Mouse (Mus musculus) liver, embryonic 14.5 days (tissue): Measurements from ENCODE around the gene Ddx24. TPM values are rescaled to one million over a fixed set of nuclear protein-coding genes. Genes with fewer than 3 reads are reported as not detected.

Experiments
- ATAC-seq: fragments of 200-750 bp; cut with Nextera tagmentation; 2 replicates; pipeline ENCODE4 v1.8.0; 2017; ENCODE audit warnings: moderate number of reproducible peaks, mild to moderate bottlenecking, moderate library complexity; ENCODE audit not compliant: insufficient read depth
- DNase-seq, 3 experiments: peaks; one replicate each; pipeline ENCODE4 v3.0.0-alpha.2; 2012 to 2013; ENCODE audit warnings: low read depth in 3 of 3, low spot score in 3 of 3
- H3K27ac ChIP-seq: fragments of 300-500 bp; sonication (generic); 2 replicates; pipeline ENCODE4 v1.5.1; 2014; ENCODE audit warnings: moderate library complexity, mild to moderate bottlenecking, control low read depth, inconsistent platforms
- H3K27me3 ChIP-seq: fragments of 300-500 bp; sonication (generic); 2 replicates; pipeline ENCODE4 v1.6.1; 2014; ENCODE audit warnings: mild to moderate bottlenecking, low read length, moderate library complexity; ENCODE audit not compliant: control insufficient read depth, insufficient read depth
- H3K36me3 ChIP-seq: fragments of 300-500 bp; sonication (generic); replicated peaks from 2 replicates; pipeline ENCODE4 v1.6.1; 2014; ENCODE audit warnings: low read depth; ENCODE audit not compliant: control insufficient read depth, insufficient read depth
- H3K4me1 ChIP-seq, 2 experiments: fragments of 200-500 bp in 1 of 2; fragments of 300-500 bp in 1 of 2; sonication (generic) in 1 of 2; replicated peaks; 2 replicates each; pipeline ENCODE4 v1.6.1; 2012 to 2014; ENCODE audit warnings: antibody characterized with exemption in 1 of 2, inconsistent platforms in 1 of 2, low read length in 1 of 2; ENCODE audit not compliant: control insufficient read depth in 2 of 2, insufficient read depth in 2 of 2
- H3K4me2 ChIP-seq: fragments of 300-500 bp; sonication (generic); 2 replicates; pipeline ENCODE4 v1.6.1; 2014; ENCODE audit warnings: low read depth, mild to moderate bottlenecking, control low read depth, moderate library complexity
- H3K4me3 ChIP-seq, 2 experiments: fragments of 200-500 bp in 1 of 2; fragments of 300-500 bp in 1 of 2; sonication (generic) in 1 of 2; 2 replicates each; pipeline ENCODE4 v1.5.1; 2012 to 2014; ENCODE audit warnings: low read depth in 2 of 2, low read length in 2 of 2, mild to moderate bottlenecking in 2 of 2, control low read depth in 1 of 2, inconsistent platforms in 1 of 2, moderate library complexity in 1 of 2; ENCODE audit not compliant: insufficient read depth in 1 of 2
- H3K9ac ChIP-seq: fragments of 300-500 bp; sonication (generic); replicated peaks from 2 replicates; pipeline ENCODE4 v1.6.1; 2014; ENCODE audit warnings: mild to moderate bottlenecking, control low read depth, moderate library complexity
- H3K9me3 ChIP-seq: fragments of 300-500 bp; sonication (generic); 2 replicates; pipeline ENCODE4 v1.6.1; 2016; ENCODE audit warnings: low read length, mixed read lengths; ENCODE audit not compliant: control insufficient read depth
- CTCF ChIP-seq: IDR thresholded peaks from 2 replicates; pipeline ENCODE4 v1.5.1; 2016; ENCODE audit warnings: antibody characterized with exemption, low read depth, control low read depth
- EP300 ChIP-seq: IDR thresholded peaks from 2 replicates; pipeline ENCODE4 v1.6.1; 2016; ENCODE audit warnings: antibody characterized with exemption, low read depth
- whole genome bisulfite sequencing: fragments of 180-500 bp; shearing (Covaris S2); extraction: QIAGEN DNeasy Blood & Tissue Kit; methylation state at CpG from one replicate; pipeline ENCODE4 v1.1.7; 2014; ENCODE audit not compliant: insufficient replicate concordance; 5-methylcytosine and 5-hydroxymethylcytosine counted together
- polyA plus RNA-seq, 2 experiments: library from polyadenylated mRNA; depleted of rRNA in 1 of 2; stranded (reverse) in 1 of 2; unstranded in 1 of 2; fragments of >200 nt; fragmentation: Nextera tagmentation in 1 of 2; extraction: Ambion mirVana in 1 of 2; gene quantifications; 2 replicates each; pipeline versions ENCODE4 v1.2.1 to v1.2.3; 2012 to 2014

Ddx24 gene
- polyA plus RNA-seq, 2 experiments = 25.0 to 38.3 TPM

GRCm38 (mm10) chr12:103376774-103377173, 48.9 kb downstream of the Ddx24 start:
- H3K4me2 ChIP-seq = no peak overlapping the region
- no peak overlapping the region for H3K4me3 ChIP-seq
- no peaks in the 10 kb centered on the region for H3K36me3 ChIP-seq
- peaks cover 8 to 14% of the 10 kb centered on the region in 2 experiments for H3K4me1 ChIP-seq
- H3K27me3 ChIP-seq = no peaks in the 10 kb centered on the region
- H3K9ac ChIP-seq = no peak overlapping the region
- 62% methylated on average over 4 of the region's 4 CpGs for WGBS
- TF ChIP-seq EP300 (no peak), CTCF (no peak)
- ATAC-seq (no peak), DNase-seq (no peak)
- no peak overlapping the region for H3K27ac ChIP-seq
- H3K9me3 ChIP-seq = no peaks in the 10 kb centered on the region

DNA sequence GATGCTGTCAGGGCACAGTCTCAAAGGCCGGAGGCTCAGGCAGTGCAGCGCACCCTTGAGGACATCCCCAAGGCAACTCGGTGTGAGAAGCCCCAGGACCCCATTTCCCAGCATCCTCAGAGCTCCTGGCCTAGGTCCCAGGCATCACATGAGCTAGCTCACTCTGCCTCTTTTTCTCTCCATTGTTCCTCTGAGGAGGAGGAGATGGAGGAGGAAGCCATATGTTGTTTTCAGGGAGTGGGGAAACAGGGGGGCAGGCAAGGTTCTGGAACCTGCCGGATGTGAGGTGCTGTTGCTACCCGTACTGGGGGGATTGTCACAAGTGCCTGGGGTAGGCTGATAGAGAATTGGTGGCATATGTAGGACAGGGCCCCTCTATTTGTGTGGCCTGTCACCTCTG, 49.5 kb downstream of the Ddx24 start:
- H3K9ac ChIP-seq = no peak overlapping the region
- no peak for TF ChIP-seq EP300
- TF ChIP-seq CTCF = no peak
- H3K9me3 ChIP-seq = no peaks in the 10 kb centered on the region
- WGBS = 45% methylated on average over 5 of the region's 5 CpGs
- no peaks in the 10 kb centered on the region for H3K36me3 ChIP-seq
- no peak overlapping the region for H3K4me2 ChIP-seq
- no peak overlapping the region for H3K4me3 ChIP-seq
- ATAC-seq = no peak
- DNase-seq = no peak
- H3K4me1 ChIP-seq = peaks cover 8 to 14% of the 10 kb centered on the region in 2 experiments
- H3K27ac ChIP-seq = no peak overlapping the region
- no peaks in the 10 kb centered on the region for H3K27me3 ChIP-seq

DNA sequence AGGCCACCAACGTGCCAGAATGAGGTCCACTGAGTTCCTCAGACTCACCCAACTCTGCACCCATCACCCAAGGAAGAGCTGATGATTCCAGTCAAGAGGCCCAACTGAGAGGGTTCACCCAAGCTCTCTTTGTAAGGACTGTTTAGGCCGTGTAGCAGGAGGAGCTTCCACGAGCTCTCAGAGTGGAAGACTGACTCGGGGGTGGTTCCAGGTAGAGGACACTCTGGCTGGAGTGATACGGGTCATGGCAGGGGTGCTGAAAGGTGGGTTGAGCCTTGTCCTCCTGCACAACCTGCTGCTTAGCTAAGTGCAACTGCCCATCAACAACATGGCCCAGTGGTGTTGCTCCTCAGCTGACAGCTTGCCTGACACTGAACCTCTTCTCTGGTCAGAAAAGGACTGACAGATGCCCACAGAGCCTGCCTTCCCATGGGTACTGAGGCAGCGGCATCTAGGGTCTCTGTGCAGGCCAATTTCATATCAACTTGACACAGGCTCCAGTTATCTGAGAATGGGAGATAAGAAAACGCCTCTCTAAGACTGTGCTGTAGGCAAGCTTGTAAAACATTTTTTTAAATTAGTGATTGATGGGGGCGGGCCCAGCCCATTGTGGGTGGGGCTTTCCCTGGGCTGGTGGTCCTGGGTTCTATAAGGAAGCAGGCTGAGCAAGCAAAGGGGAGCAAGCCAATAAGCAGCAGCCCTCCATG, 51.9 kb downstream of the Ddx24 start:
- peak; percentile 77 for TF ChIP-seq EP300
- no peak for TF ChIP-seq CTCF
- DNase-seq (peak; percentile 49 to 57 (median 51)), ATAC-seq (peak; percentile 89)
- H3K27ac ChIP-seq = no peak overlapping the region
- no peaks in the 10 kb centered on the region for H3K9me3 ChIP-seq
- peaks cover 8 to 14% of the 10 kb centered on the region in 2 experiments for H3K4me1 ChIP-seq
- H3K9ac ChIP-seq = no peak overlapping the region
- no peaks in the 10 kb centered on the region for H3K36me3 ChIP-seq
- no peaks in the 10 kb centered on the region for H3K27me3 ChIP-seq
- H3K4me3 ChIP-seq = no peak overlapping the region
- 20% methylated on average over 8 of the region's 8 CpGs for WGBS
- peak overlapping the region; percentile 4; the same call in 1 of the 2 replicates for H3K4me2 ChIP-seq

GRCm38 (mm10) chr12:103371711-103372110, 53.9 kb downstream of the Ddx24 start:
- Histone ChIP-seq H3K4me3 (no peak overlapping the region), H3K4me1 (peaks cover 12 to 21% of the 10 kb centered on the region in 2 experiments), H3K27ac (no peak overlapping the region), H3K4me2 (no peak overlapping the region), H3K9me3 (no peaks in the 10 kb centered on the region), H3K36me3 (no peaks in the 10 kb centered on the region), H3K9ac (no peak overlapping the region), H3K27me3 (no peaks in the 10 kb centered on the region)
- DNase-seq = peak in 2 of 3 experiments; percentile 49 to 53
- ATAC-seq = no peak
- WGBS = 16% methylated on average over 6 of the region's 6 CpGs
- TF ChIP-seq CTCF (peak; percentile 93), EP300 (no peak)

DNA sequence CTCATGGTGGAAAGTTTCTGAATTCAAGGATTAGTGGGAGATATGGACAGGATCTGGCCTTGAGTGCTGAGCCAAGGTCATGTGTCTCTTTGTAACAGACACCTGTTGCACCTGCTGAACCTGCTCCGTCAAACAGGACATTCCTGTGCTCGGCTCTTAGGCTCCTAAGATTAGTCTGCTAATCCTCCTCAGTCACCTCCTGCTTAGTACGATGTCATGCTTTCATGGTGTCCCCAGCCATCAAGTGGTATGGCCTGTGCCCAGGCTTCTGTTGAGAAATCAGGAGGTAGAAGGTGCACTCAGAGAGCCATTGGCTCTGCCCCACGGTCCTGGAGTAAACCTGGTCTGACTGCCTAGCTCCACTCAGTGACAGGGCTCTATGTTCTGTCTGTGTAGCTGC, 54.8 kb downstream of the Ddx24 start:
- H3K4me1 ChIP-seq = peaks cover 12 to 21% of the 10 kb centered on the region in 2 experiments
- no peaks in the 10 kb centered on the region for H3K27me3 ChIP-seq
- no peak for TF ChIP-seq EP300

More for the DNA sequence above, 54.8 kb downstream of the Ddx24 start:
- no peak for DNase-seq
- no peak overlapping the region for H3K4me3 ChIP-seq
- no peak overlapping the region for H3K9ac ChIP-seq
- ATAC-seq = no peak
- H3K4me2 ChIP-seq = no peak overlapping the region
- H3K9me3 ChIP-seq = no peaks in the 10 kb centered on the region
- WGBS = 66% methylated on average over 4 of the region's 4 CpGs
- no peak overlapping the region for H3K27ac ChIP-seq
- H3K36me3 ChIP-seq = no peaks in the 10 kb centered on the region
